Mouse (Mus musculus): ENCODE measurements around the gene Fars2. TPM values are rescaled to one million over a fixed set of nuclear protein-coding genes. Genes with fewer than 3 reads are reported as not detected.

The Fars2 gene
- polyA plus RNA-seq, 1 experiment from 2014 or later = 24.6 TPM

- Histone ChIP-seq H3K4me3 (replicated peaks) (no peak overlapping the region), H3K27ac (replicated peaks) (no peak overlapping the region), H3K9me3 (replicated peaks) (no peaks in the 10 kb centered on the region), H3K4me2 (no peak overlapping the region), H3K4me1 (no peaks in the 10 kb centered on the region), H3K36me3 (no peaks in the 10 kb centered on the region), H3K27me3 (replicated peaks) (no peaks in the 10 kb centered on the region), H3K9ac (replicated peaks) (no peak overlapping the region)
- no peak for ATAC-seq (ENCODE audit: low FRiP score)
- 94% methylated on average over 6 of the region's 6 CpGs for WGBS
These were observed 388.5 kb downstream of the Fars2 start for GRCm38 (mm10) chr13:36505730-36506129.

DNA sequence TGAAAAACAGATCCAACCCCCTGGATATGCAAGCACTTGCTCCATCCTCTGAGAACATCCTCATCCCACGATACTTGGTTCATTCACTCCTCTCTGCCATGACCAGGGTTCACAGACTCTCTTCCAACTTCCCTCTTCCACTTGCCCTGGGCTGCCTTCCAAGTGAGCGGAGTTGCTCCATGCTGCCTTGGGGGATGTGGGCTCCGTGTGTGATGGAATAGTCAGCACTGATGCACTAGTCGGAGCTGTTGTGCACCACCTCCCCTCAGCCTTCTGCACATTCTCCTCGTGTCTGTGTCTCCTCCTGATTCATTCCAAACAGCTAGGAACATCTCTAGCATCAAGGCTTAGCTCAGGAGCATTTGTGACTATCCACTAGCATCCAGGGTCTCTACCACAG, 389.1 kb downstream of the Fars2 start:
- Histone ChIP-seq H3K9me3 (replicated peaks) (no peaks in the 10 kb centered on the region), H3K4me1 (no peaks in the 10 kb centered on the region), H3K27me3 (replicated peaks) (no peaks in the 10 kb centered on the region), H3K4me3 (replicated peaks) (no peak overlapping the region), H3K27ac (replicated peaks) (no peak overlapping the region), H3K4me2 (no peak overlapping the region), H3K9ac (replicated peaks) (no peak overlapping the region), H3K36me3 (no peaks in the 10 kb centered on the region)
- WGBS = 83% methylated on average over 5 of the region's 5 CpGs
- ATAC-seq (ENCODE audit: low FRiP score) = no peak

GRCm38 (mm10) chr13:36510161-36510560, 392.9 kb downstream of the Fars2 start:
- H3K27me3 ChIP-seq (replicated peaks) = no peaks in the 10 kb centered on the region
- H3K9me3 ChIP-seq (replicated peaks) = no peaks in the 10 kb centered on the region
- WGBS = 79% methylated on average over 2 of the region's 2 CpGs
- H3K4me1 ChIP-seq = no peaks in the 10 kb centered on the region
- no peak for ATAC-seq (ENCODE audit: low FRiP score)
- no peak overlapping the region for H3K4me3 ChIP-seq (replicated peaks)
- no peak overlapping the region for H3K4me2 ChIP-seq
- H3K9ac ChIP-seq (replicated peaks) = no peak overlapping the region
- H3K36me3 ChIP-seq = no peaks in the 10 kb centered on the region
- no peak overlapping the region for H3K27ac ChIP-seq (replicated peaks)

- no peak overlapping the region for H3K27ac ChIP-seq (replicated peaks)
- no peak overlapping the region for H3K4me3 ChIP-seq (replicated peaks)
- WGBS = 71% methylated on average over 1 of the region's 1 CpGs
- no peaks in the 10 kb centered on the region for H3K27me3 ChIP-seq (replicated peaks)
- H3K4me2 ChIP-seq = no peak overlapping the region
- H3K9me3 ChIP-seq (replicated peaks) = no peaks in the 10 kb centered on the region
- peaks cover 7% of the 10 kb centered on the region for H3K4me1 ChIP-seq
- H3K36me3 ChIP-seq = no peaks in the 10 kb centered on the region
- H3K9ac ChIP-seq (replicated peaks) = no peak overlapping the region
- no peak for ATAC-seq (ENCODE audit: low FRiP score)
These were observed 395.9 kb downstream of the Fars2 start for GRCm38 (mm10) chr13:36513126-36513525.

- Histone ChIP-seq H3K27ac (replicated peaks) (peak overlapping the region; percentile 11; the same call in 1 of the 2 replicates), H3K27me3 (replicated peaks) (no peaks in the 10 kb centered on the region), H3K9me3 (replicated peaks) (no peaks in the 10 kb centered on the region), H3K36me3 (no peaks in the 10 kb centered on the region), H3K4me3 (replicated peaks) (no peak overlapping the region), H3K9ac (replicated peaks) (no peak overlapping the region), H3K4me1 (peaks cover 14% of the 10 kb centered on the region), H3K4me2 (peak overlapping the region; percentile 25; the same call in 1 of the 2 replicates)
- 24% methylated on average over 9 of the region's 9 CpGs for WGBS
- peak; percentile 86 for ATAC-seq (ENCODE audit: low FRiP score)
These were observed 400.9 kb downstream of the Fars2 start for GRCm38 (mm10) chr13:36518144-36518571.

- Histone ChIP-seq H3K4me2 (no peak overlapping the region), H3K27me3 (replicated peaks) (no peaks in the 10 kb centered on the region), H3K4me3 (replicated peaks) (no peak overlapping the region), H3K36me3 (no peaks in the 10 kb centered on the region), H3K4me1 (0 out of 2 replicates have a peak, but pooled peaks cover 3% of the 10 kb centered on the region), H3K9me3 (replicated peaks) (no peaks in the 10 kb centered on the region), H3K27ac (replicated peaks) (no peak overlapping the region), H3K9ac (replicated peaks) (no peak overlapping the region)
- 0 out of 2 replicates have a peak, but pooled peaks have one; percentile 21 for ATAC-seq (ENCODE audit: low FRiP score)
- WGBS = 95% methylated on average over 4 of the region's 4 CpGs
These were observed 410.5 kb downstream of the Fars2 start for GRCm38 (mm10) chr13:36527761-36528160.

- 0 out of 2 replicates have a peak, but pooled peaks cover 4% of the 10 kb centered on the region for H3K4me1 ChIP-seq
- 45% methylated on average over 8 of the region's 8 CpGs for WGBS
- ATAC-seq (ENCODE audit: low FRiP score) = no peak
- no peak overlapping the region for H3K9ac ChIP-seq (replicated peaks)
- H3K27ac ChIP-seq (replicated peaks) = no peak overlapping the region
- H3K27me3 ChIP-seq (replicated peaks) = no peaks in the 10 kb centered on the region
- H3K4me3 ChIP-seq (replicated peaks) = no peak overlapping the region
- H3K4me2 ChIP-seq = no peak overlapping the region
- H3K9me3 ChIP-seq (replicated peaks) = no peaks in the 10 kb centered on the region
- no peaks in the 10 kb centered on the region for H3K36me3 ChIP-seq
These were observed 411.1 kb downstream of the Fars2 start for GRCm38 (mm10) chr13:36528223-36528895.

DNA sequence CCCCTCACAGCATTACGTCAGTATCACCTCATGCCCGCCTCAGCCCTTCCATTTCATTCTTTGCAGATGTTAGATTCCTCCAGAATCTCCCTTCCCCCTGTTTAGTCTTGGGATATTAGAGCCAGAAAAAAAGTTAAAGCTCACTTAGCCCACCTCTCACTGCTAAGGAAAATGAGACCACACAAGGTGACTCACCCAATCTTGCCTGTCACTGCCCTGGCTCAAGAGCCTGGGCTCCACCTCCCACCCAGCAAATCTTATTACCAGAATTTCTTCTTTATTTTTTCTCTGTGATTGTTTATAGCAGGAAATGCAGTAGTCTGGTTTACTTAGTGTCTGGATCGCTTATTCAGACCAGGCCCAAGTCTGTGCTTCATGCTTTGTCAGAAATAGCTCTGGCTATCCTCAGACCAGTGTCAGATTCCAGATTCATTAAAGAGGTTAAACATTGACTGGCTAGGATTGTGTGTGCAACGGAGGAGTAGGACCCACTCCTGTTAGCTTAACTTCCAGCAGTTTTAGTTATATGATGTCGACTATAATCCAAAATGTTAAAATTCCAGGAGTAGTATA, 412.3 kb downstream of the Fars2 start:
- no peak for ATAC-seq (ENCODE audit: low FRiP score)
- Histone ChIP-seq H3K27me3 (replicated peaks) (no peaks in the 10 kb centered on the region), H3K4me1 (0 out of 2 replicates have a peak, but pooled peaks cover 6% of the 10 kb centered on the region), H3K27ac (replicated peaks) (no peak overlapping the region), H3K4me2 (no peak overlapping the region), H3K9me3 (replicated peaks) (no peaks in the 10 kb centered on the region), H3K4me3 (replicated peaks) (no peak overlapping the region), H3K36me3 (no peaks in the 10 kb centered on the region), H3K9ac (replicated peaks) (no peak overlapping the region)
- WGBS = 80% methylated on average over 5 of the region's 5 CpGs

GRCm38 (mm10) chr13:36530852-36531251, 413.6 kb downstream of the Fars2 start:
- no peaks in the 10 kb centered on the region for H3K36me3 ChIP-seq
- 100% methylated on average over 1 of the region's 1 CpGs for WGBS
- no peak for ATAC-seq (ENCODE audit: low FRiP score)
- no peak overlapping the region for H3K27ac ChIP-seq (replicated peaks)
- 0 out of 2 replicates have a peak, but pooled peaks cover 10% of the 10 kb centered on the region for H3K4me1 ChIP-seq
- H3K27me3 ChIP-seq (replicated peaks) = no peaks in the 10 kb centered on the region
- no peaks in the 10 kb centered on the region for H3K9me3 ChIP-seq (replicated peaks)
- no peak overlapping the region for H3K4me2 ChIP-seq
- no peak overlapping the region for H3K9ac ChIP-seq (replicated peaks)
- no peak overlapping the region for H3K4me3 ChIP-seq (replicated peaks)

DNA sequence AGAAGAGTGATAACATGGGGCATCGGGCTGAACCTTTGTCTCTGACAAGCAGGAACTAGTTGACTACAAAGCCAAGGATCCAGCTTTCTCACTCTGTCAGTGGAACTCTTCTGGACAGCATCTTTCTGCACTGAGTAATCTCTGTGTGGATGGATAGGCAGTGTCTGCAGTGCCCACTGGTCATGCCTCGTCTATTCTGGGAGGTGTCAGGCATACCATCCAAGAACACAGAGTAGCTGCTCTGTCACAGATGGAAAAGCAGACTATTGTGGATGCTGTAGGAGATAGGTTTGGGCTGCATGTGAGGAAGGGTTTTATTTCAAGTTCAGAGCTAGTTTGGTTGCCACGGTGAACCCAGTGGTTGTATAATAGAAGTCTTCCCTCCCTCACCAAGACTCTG, 414.7 kb downstream of the Fars2 start:
- no peaks in the 10 kb centered on the region for H3K27me3 ChIP-seq (replicated peaks)
- no peaks in the 10 kb centered on the region for H3K36me3 ChIP-seq
- no peak overlapping the region for H3K4me2 ChIP-seq
- H3K4me1 ChIP-seq = 0 out of 2 replicates have a peak, but pooled peaks cover 12% of the 10 kb centered on the region
- ATAC-seq (ENCODE audit: low FRiP score) = no peak
- no peak overlapping the region for H3K27ac ChIP-seq (replicated peaks)
- WGBS = 67% methylated on average over 3 of the region's 3 CpGs
- no peak overlapping the region for H3K4me3 ChIP-seq (replicated peaks)
- no peak overlapping the region for H3K9ac ChIP-seq (replicated peaks)
- no peaks in the 10 kb centered on the region for H3K9me3 ChIP-seq (replicated peaks)

DNA sequence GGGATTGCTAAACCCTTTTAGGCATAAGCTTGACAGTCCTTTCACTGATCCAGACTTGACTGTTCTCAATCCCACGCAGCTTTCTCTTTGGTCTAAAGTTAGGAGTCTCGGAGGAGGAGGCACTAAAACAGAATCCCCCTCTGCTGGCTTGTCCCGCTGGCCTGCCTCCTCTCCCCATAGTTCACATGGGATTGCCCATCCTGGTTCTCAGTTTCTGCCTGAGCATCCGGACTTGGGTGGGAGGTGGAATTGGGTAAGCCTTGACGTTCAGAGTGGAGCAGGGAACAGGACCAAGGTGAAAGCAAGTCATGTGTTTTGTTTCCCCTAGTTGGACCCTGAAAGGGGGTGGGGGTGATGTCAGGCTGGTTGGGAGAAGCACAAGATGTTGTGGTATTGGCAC, 415.9 kb downstream of the Fars2 start:
- H3K9ac ChIP-seq (replicated peaks) = no peak overlapping the region
- H3K4me2 ChIP-seq = no peak overlapping the region
- H3K27ac ChIP-seq (replicated peaks) = no peak overlapping the region
- no peaks in the 10 kb centered on the region for H3K9me3 ChIP-seq (replicated peaks)
- 96% methylated on average over 5 of the region's 5 CpGs for WGBS
- H3K4me3 ChIP-seq (replicated peaks) = no peak overlapping the region
- no peak for ATAC-seq (ENCODE audit: low FRiP score)
- no peaks in the 10 kb centered on the region for H3K36me3 ChIP-seq
- H3K4me1 ChIP-seq = peaks cover 22% of the 10 kb centered on the region; the same call in 1 of the 2 replicates
- H3K27me3 ChIP-seq (replicated peaks) = no peaks in the 10 kb centered on the region

- Histone ChIP-seq H3K27me3 (replicated peaks) (no peaks in the 10 kb centered on the region), H3K9ac (replicated peaks) (no peak overlapping the region), H3K36me3 (no peaks in the 10 kb centered on the region), H3K27ac (replicated peaks) (no peak overlapping the region), H3K4me2 (no peak overlapping the region), H3K4me1 (peaks cover 26% of the 10 kb centered on the region), H3K9me3 (replicated peaks) (no peaks in the 10 kb centered on the region), H3K4me3 (replicated peaks) (no peak overlapping the region)
- ATAC-seq (ENCODE audit: low FRiP score) = no peak
- WGBS = 62% methylated on average over 7 of the region's 7 CpGs
These were observed 416.3 kb downstream of the Fars2 start for GRCm38 (mm10) chr13:36533518-36533917.
